Mouse (Mus musculus) embryonic facial prominence, embryonic 11.5 days (tissue): ENCODE measurements around the gene Ipo13. TPM values are rescaled to one million over a fixed set of nuclear protein-coding genes. Genes with fewer than 3 reads are reported as not detected.
A peak's percentile ranks its signal among the peaks of the same experiment; 100 is the strongest.

Source experiments
- ATAC-seq: fragments of 200-750 bp; cut with Nextera tagmentation; replicated peaks from 2 replicates; pipeline ENCODE4 v1.8.0; 2017; ENCODE audit warnings: low read depth; ENCODE audit not compliant: insufficient number of reproducible peaks, low FRiP score, low TSS enrichment
- DNase-seq: peaks from one replicate; pipeline ENCODE4 v3.0.0-alpha.2; 2015; ENCODE audit warnings: low spot score
- H3K27ac ChIP-seq: fragments of 300-500 bp; sonication (generic); replicated peaks from 2 replicates; pipeline ENCODE4 v1.5.1; 2014; ENCODE audit warnings: mild to moderate bottlenecking, low read depth, low read length, control low read depth
- H3K27me3 ChIP-seq: fragments of 300-500 bp; sonication (generic); 2 replicates; pipeline ENCODE4 v1.6.1; 2014; ENCODE audit warnings: mild to moderate bottlenecking, low read length, moderate library complexity, mixed read lengths; ENCODE audit not compliant: control insufficient read depth, insufficient read depth
- H3K36me3 ChIP-seq: fragments of 300-500 bp; sonication (generic); replicated peaks from 2 replicates; pipeline ENCODE4 v1.6.1; 2014; ENCODE audit warnings: low read depth, mild to moderate bottlenecking, low read length, moderate library complexity, mixed read lengths; ENCODE audit not compliant: control insufficient read depth, insufficient read depth
- H3K4me1 ChIP-seq: fragments of 300-500 bp; sonication (generic); 2 replicates; pipeline ENCODE4 v1.6.1; 2014; ENCODE audit warnings: low read length, mixed read lengths; ENCODE audit not compliant: control insufficient read depth, insufficient read depth
- H3K4me2 ChIP-seq: fragments of 300-500 bp; sonication (generic); 2 replicates; pipeline ENCODE4 v1.6.1; 2014; ENCODE audit warnings: low read depth, mild to moderate bottlenecking, control low read depth, low read length, moderate library complexity
- H3K4me3 ChIP-seq: fragments of 300-500 bp; sonication (generic); 2 replicates; pipeline ENCODE4 v1.5.1; 2014; ENCODE audit warnings: low read depth, low read length, control low read depth
- H3K9ac ChIP-seq: fragments of 300-500 bp; sonication (generic); replicated peaks from 2 replicates; pipeline ENCODE4 v1.6.1; 2014; ENCODE audit warnings: mild to moderate bottlenecking, control low read depth, low read length
- H3K9me3 ChIP-seq: fragments of 300-500 bp; sonication (generic); replicated peaks from 2 replicates; pipeline ENCODE4 v1.6.1; 2016; ENCODE audit warnings: mild to moderate bottlenecking, low read length, inconsistent platforms, mixed read lengths; ENCODE audit not compliant: control insufficient read depth
- WGBS: fragments of 180-500 bp; shearing (Covaris S2); extraction: QIAGEN DNeasy Blood & Tissue Kit; methylation state at CpG from one replicate; pipeline ENCODE4 v1.1.7; 2014; 5-methylcytosine and 5-hydroxymethylcytosine counted together
- polyA plus RNA-seq: library from polyadenylated mRNA; unstranded; fragments of >200 nt; fragmentation: Nextera tagmentation; extraction: Ambion mirVana; gene quantifications from 2 replicates; pipeline ENCODE4 v1.2.1, GENCODE M21; 2014

Gene Ipo13
- 41.0 and 43.6 TPM in 2 replicates for polyA plus RNA-seq

GRCm38 (mm10) chr4:117914591-117915442, at the start of gene Ipo13:
Gene Ipo13 (minus strand): TSS chr4:117914999.
- Histone ChIP-seq H3K27me3 (no peaks in the 10 kb centered on the region), H3K36me3 (no peaks in the 10 kb centered on the region), H3K4me2 (peak within 1 kb of the TSS; percentile 94), H3K9me3 (no peaks in the 10 kb centered on the region), H3K4me1 (peaks cover 4% of the 10 kb centered on the region; the same call in 1 of the 2 replicates), H3K9ac (peak within 1 kb of the TSS; percentile 74), H3K27ac (peak within 1 kb of the TSS; percentile 74; the same call in 1 of the 2 replicates), H3K4me3 (peak within 1 kb of the TSS; percentile 65)
- peak; percentile 98 for DNase-seq
- WGBS: 0% methylated on average over 61 of the region's 61 CpGs
- ATAC-seq: peak; percentile 94

GRCm38 (mm10) chr4:117957492-117957891, 42.7 kb upstream of the Ipo13 start:
- H3K4me1 ChIP-seq: no peaks in the 10 kb centered on the region
- no peak overlapping the region for H3K27ac ChIP-seq
- WGBS: 58% methylated on average over 4 of the region's 4 CpGs
- ATAC-seq (no peak), DNase-seq (no peak)
- H3K4me2 ChIP-seq: no peak overlapping the region
- H3K27me3 ChIP-seq: no peaks in the 10 kb centered on the region
- no peak overlapping the region for H3K9ac ChIP-seq
- H3K36me3 ChIP-seq: no peaks in the 10 kb centered on the region; the same call in 1 of the 2 replicates
- no peaks in the 10 kb centered on the region; the same call in 1 of the 2 replicates for H3K9me3 ChIP-seq
- no peak overlapping the region for H3K4me3 ChIP-seq

- Histone ChIP-seq H3K4me2 (no peak overlapping the region), H3K9ac (no peak overlapping the region), H3K27me3 (no peaks in the 10 kb centered on the region), H3K36me3 (no peaks in the 10 kb centered on the region; the same call in 1 of the 2 replicates), H3K9me3 (no peaks in the 10 kb centered on the region; the same call in 1 of the 2 replicates), H3K4me3 (no peak overlapping the region), H3K27ac (no peak overlapping the region), H3K4me1 (0 out of 2 replicates have a peak, but pooled peaks cover 2% of the 10 kb centered on the region)
- ATAC-seq: no peak
- no peak for DNase-seq
- WGBS: 75% methylated on average over 7 of the region's 7 CpGs
Observed at GRCm38 (mm10) chr4:117947493-117947892, 32.7 kb upstream of the Ipo13 start.

GRCm38 (mm10) chr4:117946639-117947305, 32.0 kb upstream of the Ipo13 start:
- H3K4me2 ChIP-seq: no peak overlapping the region
- DNase-seq (no peak), ATAC-seq (no peak)
- H3K9me3 ChIP-seq: no peaks in the 10 kb centered on the region
- 0 out of 2 replicates have a peak, but pooled peaks cover 2% of the 10 kb centered on the region for H3K4me1 ChIP-seq
- 90% methylated on average over 11 of the region's 11 CpGs for WGBS
- H3K9ac ChIP-seq: no peak overlapping the region
- no peak overlapping the region for H3K27ac ChIP-seq
- H3K36me3 ChIP-seq: no peaks in the 10 kb centered on the region
- no peak overlapping the region for H3K4me3 ChIP-seq
- H3K27me3 ChIP-seq: no peaks in the 10 kb centered on the region

- no peak overlapping the region for H3K9ac ChIP-seq
- H3K27me3 ChIP-seq: no peaks in the 10 kb centered on the region
- no peaks in the 10 kb centered on the region for H3K36me3 ChIP-seq
- DNase-seq (no peak), ATAC-seq (no peak)
- H3K9me3 ChIP-seq: no peaks in the 10 kb centered on the region
- H3K4me3 ChIP-seq: no peak overlapping the region
- 0 out of 2 replicates have a peak, but pooled peaks cover 2% of the 10 kb centered on the region for H3K4me1 ChIP-seq
- no peak overlapping the region for H3K4me2 ChIP-seq
- H3K27ac ChIP-seq: no peak overlapping the region
- 24% methylated on average over 5 of the region's 5 CpGs for WGBS
Observed at GRCm38 (mm10) chr4:117943317-117943716, 28.5 kb upstream of the Ipo13 start.

GRCm38 (mm10) chr4:117936964-117937363, 22.2 kb upstream of the Ipo13 start:
- Histone ChIP-seq H3K4me3 (no peak overlapping the region), H3K4me1 (no peaks in the 10 kb centered on the region), H3K27me3 (no peaks in the 10 kb centered on the region), H3K4me2 (no peak overlapping the region), H3K9ac (no peak overlapping the region), H3K27ac (no peak overlapping the region), H3K9me3 (no peaks in the 10 kb centered on the region), H3K36me3 (no peaks in the 10 kb centered on the region)
- DNase-seq: no peak
- WGBS: 98% methylated on average over 5 of the region's 5 CpGs
- ATAC-seq: no peak

GRCm38 (mm10) chr4:117934081-117934480, 19.3 kb upstream of the Ipo13 start:
- no peak for ATAC-seq
- H3K27ac ChIP-seq: no peak overlapping the region
- H3K4me1 ChIP-seq: no peaks in the 10 kb centered on the region; the same call in none of the 2 replicates
- no peaks in the 10 kb centered on the region for H3K9me3 ChIP-seq
- no peaks in the 10 kb centered on the region for H3K36me3 ChIP-seq
- no peaks in the 10 kb centered on the region for H3K27me3 ChIP-seq
- no peak for DNase-seq
- 81% methylated on average over 4 of the region's 4 CpGs for WGBS
- H3K4me3 ChIP-seq: no peak overlapping the region
- H3K9ac ChIP-seq: no peak overlapping the region
- no peak overlapping the region for H3K4me2 ChIP-seq

GRCm38 (mm10) chr4:117933248-117933647, 18.4 kb upstream of the Ipo13 start:
- Histone ChIP-seq H3K4me3 (no peak overlapping the region), H3K4me1 (peaks cover 5% of the 10 kb centered on the region), H3K9ac (no peak overlapping the region), H3K9me3 (no peaks in the 10 kb centered on the region), H3K36me3 (no peaks in the 10 kb centered on the region), H3K27me3 (0 out of 2 replicates have a peak, but pooled peaks cover 3% of the 10 kb centered on the region), H3K27ac (no peak overlapping the region), H3K4me2 (no peak overlapping the region)
- DNase-seq (no peak), ATAC-seq (no peak)
- 73% methylated on average over 5 of the region's 5 CpGs for WGBS
